Mouse (Mus musculus) lung, adult 2 months (tissue): ENCODE results near the gene Paxbp1.

Experiments
- CTCF ChIP-seq: fragments of 200-500 bp; IDR thresholded peaks from 2 replicates; pipeline ENCODE4 v1.5.1; 2011; ENCODE audit warnings: mild to moderate bottlenecking, low read length, control low read depth; ENCODE audit not compliant: insufficient read depth
- POLR2A ChIP-seq: fragments of 200-500 bp; IDR thresholded peaks from 2 replicates; pipeline ENCODE4 v1.6.1; 2011; ENCODE audit warnings: low read depth, mild to moderate bottlenecking, control low read depth, low read length, borderline replicate concordance; ENCODE audit errors: extremely low read depth

GRCm38 (mm10) chr16:91011021-91011683 is 33.2 kb downstream of the Paxbp1 start, which contains the start of gene Synj1:
- TF ChIP-seq POLR2A (peak; percentile 59; the same call in 1 of the 2 replicates), CTCF (no peak)
